Mouse (Mus musculus): Measurements from ENCODE around the gene Ldlrap1. TPM values are rescaled to one million over a fixed set of nuclear protein-coding genes. Genes with fewer than 3 reads are reported as not detected.

Gene Ldlrap1
- polyA plus RNA-seq, 1 experiment from 2014 or later = 26.7 TPM

DNA sequence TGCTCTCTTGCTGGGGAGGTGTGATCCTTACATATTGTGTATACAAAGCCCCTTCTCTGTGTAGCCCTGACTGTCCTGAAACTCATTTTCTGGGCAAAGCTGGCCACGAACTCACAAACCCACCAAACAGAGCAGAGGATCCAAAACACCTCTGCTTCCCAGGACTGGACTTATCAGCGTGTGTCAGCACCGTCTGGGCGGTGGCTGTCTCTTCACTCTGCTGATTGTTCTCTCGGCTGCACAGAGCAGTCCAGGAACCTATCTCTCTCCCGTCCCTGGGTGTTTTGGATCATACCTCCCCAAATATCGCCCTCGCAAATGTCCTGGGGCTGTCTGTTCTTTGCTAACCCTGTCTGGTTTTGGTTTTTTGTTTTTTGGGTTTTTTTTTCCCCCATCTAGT, 48.3 kb downstream of the Ldlrap1 start:
- no peaks in the 10 kb centered on the region for H3K36me3 ChIP-seq (ENCODE audit: control insufficient read depth, insufficient read depth, low read length)
- no peak for ATAC-seq (ENCODE audit: insufficient read depth, low FRiP score)
- H3K27me3 ChIP-seq (ENCODE audit: control insufficient read depth, insufficient read depth, low read length) = no peaks in the 10 kb centered on the region
- H3K9ac ChIP-seq (ENCODE audit: low read length) = no peak overlapping the region
- WGBS = 70% methylated on average over 8 of the region's 8 CpGs
- no peak overlapping the region for H3K4me3 ChIP-seq (replicated peaks; ENCODE audit: low read length)
- no peak overlapping the region for H3K27ac ChIP-seq (ENCODE audit: low read length)
- no peak overlapping the region for H3K4me2 ChIP-seq (ENCODE audit: low read depth, low read length)
- H3K9me3 ChIP-seq (replicated peaks; ENCODE audit: control insufficient read depth, low read length) = no peaks in the 10 kb centered on the region
- H3K4me1 ChIP-seq (ENCODE audit: control insufficient read depth, insufficient read depth, low read length) = no peaks in the 10 kb centered on the region

DNA sequence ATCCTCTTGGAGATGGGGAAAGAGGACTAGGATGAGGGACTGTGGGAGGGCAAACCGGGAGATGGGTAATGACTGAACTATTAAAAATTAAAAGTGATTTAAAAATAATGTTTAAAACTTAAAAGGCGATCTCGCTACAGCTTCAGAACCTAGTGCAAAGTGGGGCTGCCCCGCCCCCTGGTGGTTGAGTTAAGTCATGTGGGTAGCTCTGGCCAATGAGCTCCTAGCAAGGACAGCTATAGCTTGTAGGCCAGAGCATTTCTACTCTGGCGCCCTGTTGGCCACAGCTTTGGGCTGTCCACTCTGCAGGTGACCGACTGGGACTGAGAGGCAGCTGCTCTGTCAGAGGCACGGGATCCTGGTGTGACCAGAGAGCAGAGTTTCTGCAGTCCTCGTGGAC, 53.9 kb downstream of the Ldlrap1 start:
- peak; percentile 89; the same call in 1 of the 2 replicates for ATAC-seq (ENCODE audit: insufficient read depth, low FRiP score)
- 8% methylated on average over 8 of the region's 8 CpGs for WGBS

DNA sequence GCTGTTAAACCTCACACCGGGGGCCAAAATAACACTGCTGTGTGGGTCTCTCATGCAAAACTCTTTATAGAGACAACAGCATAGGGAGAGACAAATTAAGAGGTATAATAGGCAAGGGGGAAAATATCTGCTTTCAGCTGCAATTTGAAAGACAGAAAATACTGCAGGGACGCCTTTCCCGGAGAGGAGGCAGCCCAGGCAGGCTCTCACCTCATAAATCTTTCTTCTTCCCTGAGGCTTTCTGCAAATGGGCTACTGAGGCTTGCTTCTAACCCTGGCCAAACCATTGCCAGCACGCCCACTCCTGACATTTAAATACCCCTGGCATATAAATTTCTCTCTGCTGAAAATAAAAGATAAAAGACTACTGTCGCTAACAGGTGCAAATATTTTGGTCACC, 62.5 kb downstream of the Ldlrap1 start:
- Histone ChIP-seq H3K9me3 (replicated peaks; ENCODE audit: control insufficient read depth, low read length) (no peaks in the 10 kb centered on the region), H3K27me3 (ENCODE audit: control insufficient read depth, insufficient read depth, low read length) (peaks cover 15% of the 10 kb centered on the region), H3K36me3 (ENCODE audit: control insufficient read depth, insufficient read depth, low read length) (no peaks in the 10 kb centered on the region), H3K4me1 (ENCODE audit: control insufficient read depth, insufficient read depth, low read length) (peaks cover 23% of the 10 kb centered on the region), H3K27ac (ENCODE audit: low read length) (no peak overlapping the region), H3K4me2 (ENCODE audit: low read depth, low read length) (no peak overlapping the region), H3K4me3 (replicated peaks; ENCODE audit: low read length) (no peak overlapping the region), H3K9ac (ENCODE audit: low read length) (no peak overlapping the region)
- 44% methylated on average over 5 of the region's 5 CpGs for WGBS
- ATAC-seq (ENCODE audit: insufficient read depth, low FRiP score) = no peak

More for the DNA sequence above, 53.9 kb downstream of the Ldlrap1 start:
- no peak overlapping the region for H3K4me3 ChIP-seq (replicated peaks; ENCODE audit: low read length)
- peaks cover 2% of the 10 kb centered on the region; the same call in 1 of the 2 replicates for H3K4me1 ChIP-seq (ENCODE audit: control insufficient read depth, insufficient read depth, low read length)
- no peaks in the 10 kb centered on the region for H3K36me3 ChIP-seq (ENCODE audit: control insufficient read depth, insufficient read depth, low read length)
- H3K9me3 ChIP-seq (replicated peaks; ENCODE audit: control insufficient read depth, low read length) = no peaks in the 10 kb centered on the region
- H3K27ac ChIP-seq (ENCODE audit: low read length) = no peak overlapping the region
- no peak overlapping the region for H3K4me2 ChIP-seq (ENCODE audit: low read depth, low read length)
- peak overlapping the region; percentile 63; the same call in 1 of the 2 replicates for H3K9ac ChIP-seq (ENCODE audit: low read length)
- H3K27me3 ChIP-seq (ENCODE audit: control insufficient read depth, insufficient read depth, low read length) = no peaks in the 10 kb centered on the region

DNA sequence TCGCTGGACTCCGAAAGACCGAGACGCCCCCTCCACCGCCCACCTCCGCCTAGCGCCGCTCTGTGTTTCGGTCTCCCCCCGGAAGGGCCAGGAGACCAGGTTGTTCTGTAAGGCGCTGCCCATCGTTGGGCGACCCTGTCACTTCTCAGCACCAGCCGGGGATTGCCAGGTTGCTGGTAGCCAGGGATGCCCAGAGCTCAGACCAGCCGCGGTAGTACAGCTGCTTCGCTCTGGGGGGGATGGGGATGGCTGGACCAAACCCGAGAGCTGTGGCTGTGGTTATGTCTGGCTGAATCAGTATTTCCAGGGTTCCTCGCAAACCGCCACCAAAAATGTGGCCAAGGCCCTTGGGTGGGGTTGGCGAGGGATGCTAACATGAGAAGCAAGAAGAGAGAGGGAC, 63.2 kb downstream of the Ldlrap1 start:
- H3K4me2 ChIP-seq (ENCODE audit: low read depth, low read length) = peak overlapping the region; percentile 99
- H3K9ac ChIP-seq (ENCODE audit: low read length) = peak overlapping the region; percentile 67
- 2% methylated on average over 21 of the region's 21 CpGs for WGBS
- peaks cover 18% of the 10 kb centered on the region for H3K27me3 ChIP-seq (ENCODE audit: control insufficient read depth, insufficient read depth, low read length)
- no peak overlapping the region for H3K27ac ChIP-seq (ENCODE audit: low read length)
- H3K36me3 ChIP-seq (ENCODE audit: control insufficient read depth, insufficient read depth, low read length) = no peaks in the 10 kb centered on the region
- ATAC-seq (ENCODE audit: insufficient read depth, low FRiP score) = no peak
- H3K9me3 ChIP-seq (replicated peaks; ENCODE audit: control insufficient read depth, low read length) = no peaks in the 10 kb centered on the region
- H3K4me3 ChIP-seq (replicated peaks; ENCODE audit: low read length) = peak overlapping the region; percentile 65
- H3K4me1 ChIP-seq (ENCODE audit: control insufficient read depth, insufficient read depth, low read length) = peaks cover 23% of the 10 kb centered on the region

DNA sequence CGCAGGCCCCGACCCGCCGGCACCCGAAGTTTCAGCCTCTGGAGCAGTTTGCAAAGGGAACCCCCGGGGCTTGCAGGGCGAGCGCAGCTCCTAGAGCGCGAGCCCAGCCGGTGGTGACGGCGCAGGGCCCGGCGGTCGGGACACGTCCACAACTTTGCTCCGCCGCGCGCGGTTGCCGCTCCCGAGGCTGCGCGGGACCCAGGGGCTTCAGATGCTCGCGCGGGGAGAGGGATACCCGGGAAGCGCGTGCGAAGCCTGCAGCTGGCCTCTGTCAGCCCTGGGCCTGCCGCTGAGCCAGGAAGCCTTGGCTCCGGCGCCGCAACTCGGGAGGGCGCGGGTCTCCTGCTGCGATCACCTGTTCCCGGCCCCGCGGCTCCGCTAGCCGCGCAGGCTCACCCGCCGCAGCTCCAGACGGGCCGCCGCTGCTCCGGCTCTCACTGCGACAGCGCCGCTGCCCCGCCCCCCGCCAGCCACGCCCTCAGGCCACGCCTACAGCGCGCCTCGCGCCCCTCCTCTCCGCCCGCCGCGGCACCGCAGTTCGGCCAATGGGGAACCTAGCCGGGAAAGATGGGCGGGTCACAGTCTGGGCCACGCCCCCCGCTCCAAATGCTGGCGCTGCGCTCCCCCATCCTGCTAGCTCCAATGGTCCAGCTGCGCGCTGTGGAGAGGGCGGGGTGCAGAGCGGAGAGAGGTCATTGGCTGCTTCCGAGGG, 63.8 kb downstream of the Ldlrap1 start, which contains the start of gene Man1c1:
Gene Man1c1 (minus strand): TSS at position 456 of the 712 bp plus-strand sequence.
- ATAC-seq (ENCODE audit: insufficient read depth, low FRiP score) = peak; percentile 97
- Histone ChIP-seq H3K4me2 (ENCODE audit: low read depth, low read length) (peak within 1 kb of the TSS; percentile 99), H3K36me3 (ENCODE audit: control insufficient read depth, insufficient read depth, low read length) (no peaks in the 10 kb centered on the region), H3K27ac (ENCODE audit: low read length) (peak within 1 kb of the TSS; percentile 18; the same call in 1 of the 2 replicates), H3K4me1 (ENCODE audit: control insufficient read depth, insufficient read depth, low read length) (peaks cover 23% of the 10 kb centered on the region), H3K27me3 (ENCODE audit: control insufficient read depth, insufficient read depth, low read length) (peaks cover 18% of the 10 kb centered on the region), H3K9ac (ENCODE audit: low read length) (peak within 1 kb of the TSS; percentile 76), H3K4me3 (replicated peaks; ENCODE audit: low read length) (peak within 1 kb of the TSS; percentile 65), H3K9me3 (replicated peaks; ENCODE audit: control insufficient read depth, low read length) (no peaks in the 10 kb centered on the region)
- under 1% methylated on average over 78 of the region's 81 CpGs for WGBS

DNA sequence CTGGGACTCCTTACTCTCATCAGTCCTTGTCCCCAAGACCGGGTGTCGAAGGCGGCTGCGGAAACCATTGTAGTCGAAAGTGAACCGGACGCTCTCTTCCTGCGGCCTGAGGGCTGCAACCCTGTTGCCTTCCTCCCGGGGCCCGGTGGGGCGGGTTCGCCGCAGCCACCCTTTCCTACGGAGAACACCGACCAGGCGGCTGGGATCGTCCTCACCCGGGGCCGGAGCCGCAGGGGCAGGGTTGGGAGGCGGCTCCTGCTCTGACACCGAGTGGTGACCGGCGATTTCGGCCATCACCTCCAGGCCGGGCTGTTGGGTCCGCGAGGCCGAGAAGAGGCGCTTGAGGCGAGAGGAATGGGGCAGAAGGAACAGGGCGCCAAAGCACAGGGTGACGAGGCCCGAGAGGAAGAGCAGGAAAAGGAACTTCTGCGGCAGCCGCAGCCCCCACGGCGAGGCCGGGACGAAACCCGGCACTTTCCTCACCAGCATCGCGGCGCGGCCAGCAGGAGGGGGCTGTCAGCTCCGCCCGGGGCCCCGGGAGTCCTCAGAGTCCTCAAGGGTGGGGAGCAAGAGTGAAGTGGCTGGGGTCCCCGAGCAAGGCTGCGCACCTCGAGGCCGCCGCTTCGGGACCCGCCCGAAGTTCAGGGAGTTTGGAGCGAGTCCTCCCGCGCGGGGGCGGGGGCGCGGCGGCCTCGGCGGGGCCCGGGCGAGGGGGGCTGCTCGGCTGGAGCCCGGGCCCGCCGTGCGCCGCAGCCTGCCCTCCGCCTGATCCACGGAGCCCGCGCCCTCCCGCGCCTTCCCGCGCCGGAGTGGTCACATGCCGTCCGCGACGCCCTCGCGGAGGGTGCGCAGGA, 64.6 kb downstream of the Ldlrap1 start:
- under 1% methylated on average over 90 of the region's 90 CpGs for WGBS
- Histone ChIP-seq H3K4me1 (ENCODE audit: control insufficient read depth, insufficient read depth, low read length) (peaks cover 23% of the 10 kb centered on the region), H3K4me2 (ENCODE audit: low read depth, low read length) (peak overlapping the region; percentile 99), H3K4me3 (replicated peaks; ENCODE audit: low read length) (peak overlapping the region; percentile 65), H3K27ac (ENCODE audit: low read length) (peak overlapping the region; percentile 18; the same call in 1 of the 2 replicates), H3K9me3 (replicated peaks; ENCODE audit: control insufficient read depth, low read length) (no peaks in the 10 kb centered on the region), H3K9ac (ENCODE audit: low read length) (peak overlapping the region; percentile 76), H3K27me3 (ENCODE audit: control insufficient read depth, insufficient read depth, low read length) (peaks cover 18% of the 10 kb centered on the region), H3K36me3 (ENCODE audit: control insufficient read depth, insufficient read depth, low read length) (no peaks in the 10 kb centered on the region)
- peak; percentile 7; the same call in 1 of the 2 replicates for ATAC-seq (ENCODE audit: insufficient read depth, low FRiP score)

DNA sequence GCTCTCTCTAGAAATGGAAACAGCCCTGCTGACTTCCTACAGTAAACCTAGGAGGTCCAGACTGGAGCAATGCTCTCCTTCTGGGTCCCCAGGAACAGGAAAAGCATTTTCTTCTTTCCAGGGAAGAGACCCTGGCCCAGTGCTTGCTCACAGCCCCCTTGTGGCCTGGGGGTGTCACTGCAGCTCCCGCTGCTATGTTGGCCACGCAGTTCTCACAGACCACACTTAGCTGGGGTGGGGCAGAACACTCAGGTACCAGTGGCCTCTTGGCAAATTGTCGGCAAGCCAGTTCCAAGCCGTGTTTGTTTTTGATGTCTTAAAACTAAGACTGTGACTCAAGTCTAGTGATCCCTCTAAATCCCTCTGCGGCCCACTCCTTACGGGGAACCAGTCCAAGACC, 65.9 kb downstream of the Ldlrap1 start:
- no peak for ATAC-seq (ENCODE audit: insufficient read depth, low FRiP score)
- Histone ChIP-seq H3K4me1 (ENCODE audit: control insufficient read depth, insufficient read depth, low read length) (peaks cover 23% of the 10 kb centered on the region), H3K36me3 (ENCODE audit: control insufficient read depth, insufficient read depth, low read length) (no peaks in the 10 kb centered on the region), H3K9ac (ENCODE audit: low read length) (no peak overlapping the region), H3K4me2 (ENCODE audit: low read depth, low read length) (peak overlapping the region; percentile 99), H3K4me3 (replicated peaks; ENCODE audit: low read length) (peak overlapping the region; percentile 65), H3K27me3 (ENCODE audit: control insufficient read depth, insufficient read depth, low read length) (peaks cover 18% of the 10 kb centered on the region), H3K9me3 (replicated peaks; ENCODE audit: control insufficient read depth, low read length) (no peaks in the 10 kb centered on the region), H3K27ac (ENCODE audit: low read length) (no peak overlapping the region)
- 29% methylated on average over 6 of the region's 6 CpGs for WGBS

DNA sequence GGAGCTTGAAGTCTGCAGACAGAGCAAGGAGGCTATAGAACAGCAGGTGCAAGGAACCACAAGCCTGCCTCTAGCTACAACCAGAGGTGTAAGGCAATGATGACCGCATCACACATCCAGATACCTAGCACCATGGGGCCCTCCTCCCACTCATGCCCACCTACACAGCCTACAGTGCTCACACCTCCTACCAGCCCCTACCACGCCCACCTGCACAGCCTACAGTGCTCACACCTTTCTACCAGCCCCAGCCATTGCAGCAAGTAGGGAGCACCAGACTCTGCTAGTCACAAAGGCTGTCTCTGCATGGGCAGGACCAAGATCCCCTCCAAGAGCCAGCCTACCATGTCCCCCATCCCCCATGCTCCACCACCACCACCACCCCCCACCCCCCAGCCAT, 66.9 kb downstream of the Ldlrap1 start:
- no peak overlapping the region for H3K27ac ChIP-seq (ENCODE audit: low read length)
- WGBS = 82% methylated on average over 2 of the region's 2 CpGs
- H3K36me3 ChIP-seq (ENCODE audit: control insufficient read depth, insufficient read depth, low read length) = no peaks in the 10 kb centered on the region
- peaks cover 17% of the 10 kb centered on the region for H3K27me3 ChIP-seq (ENCODE audit: control insufficient read depth, insufficient read depth, low read length)
- H3K4me3 ChIP-seq (replicated peaks; ENCODE audit: low read length) = no peak overlapping the region
- no peak overlapping the region for H3K9ac ChIP-seq (ENCODE audit: low read length)
- H3K9me3 ChIP-seq (replicated peaks; ENCODE audit: control insufficient read depth, low read length) = no peaks in the 10 kb centered on the region
- peaks cover 23% of the 10 kb centered on the region for H3K4me1 ChIP-seq (ENCODE audit: control insufficient read depth, insufficient read depth, low read length)
- no peak overlapping the region for H3K4me2 ChIP-seq (ENCODE audit: low read depth, low read length)
- ATAC-seq (ENCODE audit: insufficient read depth, low FRiP score) = no peak
